Mouse (Mus musculus) v-Abl transformed pro-B cells (cell line): ENCODE data around the gene Zfp36l2.

Experiments used
- in situ Hi-C, 2 experiments: fragments of 400-800 bp; cut with MboI; formaldehyde crosslinking; loops; one replicate each; pipeline ENCODE4 v1.15.1; 2025; ENCODE audit not compliant: unreplicated experiment in 2 of 2

Gene Zfp36l2

DNA sequence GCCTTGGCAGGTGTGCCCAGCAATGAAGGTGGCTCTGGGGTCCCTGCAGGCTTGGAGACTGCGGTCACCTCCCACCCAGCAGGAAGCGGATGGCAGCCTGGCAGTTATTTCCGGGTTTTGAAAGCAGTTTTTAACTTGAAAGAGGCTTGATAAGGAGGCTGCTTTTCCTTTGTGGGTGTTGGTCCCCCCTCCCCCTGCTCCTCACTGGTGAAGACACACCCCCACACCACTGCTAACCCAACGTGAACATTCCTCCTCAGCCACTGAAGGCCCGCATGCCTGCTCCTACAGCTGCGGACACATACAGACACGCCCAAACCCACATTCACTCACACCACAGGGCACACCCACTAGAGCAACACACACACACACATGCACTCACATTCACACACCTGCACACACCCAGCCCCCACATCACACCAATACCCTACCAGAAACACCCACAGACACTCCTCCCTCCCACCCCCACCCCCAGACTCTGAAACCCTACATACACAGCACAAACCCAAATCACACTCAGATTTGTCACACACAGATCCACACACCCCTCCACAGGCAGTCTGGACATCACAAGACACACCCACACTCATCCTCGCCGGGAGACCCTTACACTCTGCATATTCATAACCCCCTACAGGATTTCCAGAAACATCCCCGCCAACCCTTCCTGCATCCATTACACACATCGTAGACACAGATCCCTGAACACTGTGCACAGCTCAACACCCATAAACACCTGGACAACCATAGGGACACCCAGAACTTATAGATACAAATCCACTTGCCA is 6.8 kb downstream of the Zfp36l2 start:
- in situ Hi-C loops = loop anchor here (5.0 kb wide), 2 partner anchors 34 to 59 kb away; no protein-coding TSS in a partner anchor

DNA sequence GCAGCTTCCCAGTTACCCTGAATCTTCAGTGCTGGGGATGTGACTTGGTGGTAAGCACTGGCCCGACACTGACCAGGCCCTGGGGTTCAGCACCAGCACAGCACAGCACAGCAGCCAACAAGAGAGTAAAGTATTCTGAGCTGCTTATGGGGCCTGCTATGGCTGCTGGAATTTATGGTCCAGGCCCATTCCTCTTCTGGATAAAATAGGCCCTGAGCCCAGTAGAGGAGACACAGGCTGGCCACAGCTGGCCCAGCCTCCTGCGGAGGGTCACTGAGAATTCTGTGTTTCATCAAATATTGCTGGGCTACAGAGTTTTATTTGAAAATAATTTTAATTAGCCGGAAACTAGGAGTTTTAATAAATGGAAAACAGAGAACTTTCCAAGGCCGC is 7.8 kb downstream of the Zfp36l2 start:
- in situ Hi-C loops = loop anchor here (5.0 kb wide), 2 partner anchors 33 to 58 kb away; no protein-coding TSS in a partner anchor

DNA sequence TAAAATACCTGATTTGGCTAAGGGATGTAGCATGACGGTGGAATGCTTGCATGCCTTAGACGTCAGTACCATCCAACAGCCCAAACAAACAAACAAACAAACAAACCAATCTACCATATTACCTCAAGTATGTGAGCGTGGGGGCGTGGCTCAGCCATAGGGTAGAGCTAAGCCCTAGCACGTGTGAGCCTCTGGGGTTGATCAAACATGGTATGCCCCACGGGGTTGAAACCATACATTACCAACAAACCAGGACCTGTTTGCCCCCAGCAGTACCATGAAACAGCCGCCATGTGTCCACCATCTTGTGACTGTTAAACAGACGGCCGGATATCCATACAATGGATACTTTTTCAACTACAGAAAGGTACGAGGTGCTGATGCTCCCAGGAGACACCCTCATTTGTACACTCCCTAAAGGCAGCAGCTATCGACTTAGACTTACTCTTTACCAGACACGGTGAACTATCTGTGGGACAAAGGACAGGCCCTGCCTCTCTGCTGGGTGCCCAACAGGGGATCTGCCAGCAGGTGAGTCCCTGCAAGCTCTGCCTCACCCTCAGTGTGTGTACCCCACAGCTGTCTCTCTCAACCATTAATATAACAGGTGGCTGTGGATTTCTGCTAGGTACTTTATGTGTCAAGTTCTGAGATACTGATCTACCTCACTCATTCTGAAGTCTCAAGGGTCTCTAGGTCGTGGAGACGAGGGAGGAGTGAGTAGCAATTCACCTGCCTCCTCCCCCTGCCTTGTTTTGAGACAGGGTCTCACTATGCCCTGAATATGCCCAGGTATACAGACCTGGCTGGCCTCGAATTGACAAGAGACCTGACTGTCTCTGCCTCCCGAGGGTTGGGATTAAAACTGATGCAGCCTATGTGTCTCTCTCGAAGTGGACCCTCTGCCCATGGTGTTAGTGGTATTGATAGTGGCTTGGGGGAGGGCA is 8.4 kb downstream of the Zfp36l2 start:
- in situ Hi-C loops = no loop called here

DNA sequence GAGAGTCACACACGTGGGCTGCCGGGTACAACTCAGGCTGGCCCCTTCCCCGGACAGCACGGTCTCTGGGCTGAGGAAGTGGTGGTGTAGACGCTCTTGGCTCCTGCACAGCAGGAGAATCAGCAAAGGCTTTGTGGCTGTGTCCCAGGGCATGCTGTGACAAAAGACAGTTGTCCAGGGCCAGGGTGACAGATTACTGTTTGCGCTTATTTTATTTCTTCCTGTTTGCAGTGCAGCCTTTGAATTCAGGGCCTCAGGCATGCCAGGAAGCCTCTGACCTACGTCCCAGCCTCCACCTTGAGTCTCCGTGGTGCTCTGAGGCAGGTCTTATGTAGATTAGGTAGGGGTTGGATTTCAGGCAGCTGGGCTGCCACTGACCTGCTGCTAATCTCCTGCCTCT is 10.3 kb downstream of the Zfp36l2 start:
- in situ Hi-C loops = no loop called here

DNA sequence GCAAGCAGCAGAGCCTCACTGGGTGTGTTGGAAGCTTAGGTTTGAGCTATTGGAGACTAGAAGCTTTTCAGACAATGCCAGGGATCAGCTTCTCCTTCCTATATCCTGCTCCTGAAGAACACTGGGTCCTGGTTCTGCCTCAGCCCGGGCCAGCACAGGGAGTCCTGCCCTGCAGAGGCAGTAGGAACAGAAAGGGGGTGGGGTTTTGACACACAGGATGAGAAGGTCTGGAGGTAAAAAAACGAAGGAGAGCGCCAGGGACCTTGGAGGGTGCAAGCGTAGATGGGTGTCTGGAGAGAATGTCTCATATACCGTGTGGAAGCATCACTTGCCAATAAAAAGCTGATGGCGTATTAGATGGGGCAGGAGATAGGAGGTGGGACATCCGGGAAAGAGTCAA is 11.3 kb downstream of the Zfp36l2 start:
- in situ Hi-C loops = no loop called here

DNA sequence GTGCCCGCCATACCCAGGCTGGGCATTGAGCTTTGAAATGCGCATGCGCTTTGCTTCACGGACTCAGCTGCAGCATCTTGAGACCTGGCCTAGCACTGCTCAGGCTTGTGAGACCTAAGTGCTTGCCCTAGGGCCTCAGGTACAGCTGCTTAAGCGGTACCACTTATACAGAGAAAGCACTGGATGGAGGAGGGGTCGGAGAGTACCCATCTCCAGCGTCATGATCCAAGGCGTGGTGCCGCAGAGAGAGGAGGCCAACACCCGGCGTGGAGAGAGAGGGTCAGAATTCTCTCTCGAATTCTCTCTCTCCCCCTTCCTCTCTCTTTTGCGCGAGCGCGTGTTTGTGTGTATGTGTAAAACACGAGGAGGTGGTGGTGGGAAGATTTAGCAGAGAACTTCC is 12.6 kb downstream of the Zfp36l2 start:
- in situ Hi-C loops = no loop called here

DNA sequence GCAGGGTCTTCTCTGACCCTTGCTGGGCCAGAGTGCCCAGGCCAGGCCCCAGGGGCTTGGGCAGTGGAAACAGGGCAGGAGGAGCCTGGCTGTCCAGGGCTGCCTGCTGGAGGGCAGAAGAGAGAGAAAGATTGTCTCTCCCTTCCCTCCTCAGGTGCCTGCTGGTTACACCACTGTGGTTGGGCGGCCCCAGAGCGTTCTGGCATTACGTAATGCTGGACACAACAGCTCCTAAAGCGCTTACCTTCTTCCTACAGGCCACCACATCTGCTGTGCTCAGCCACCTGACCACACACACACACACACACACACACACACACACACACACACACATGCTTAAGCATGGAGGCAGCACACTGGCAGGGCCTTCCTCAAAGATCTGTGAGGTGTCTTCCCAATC is 20.4 kb downstream of the Zfp36l2 start:
- in situ Hi-C loops = no loop called here

DNA sequence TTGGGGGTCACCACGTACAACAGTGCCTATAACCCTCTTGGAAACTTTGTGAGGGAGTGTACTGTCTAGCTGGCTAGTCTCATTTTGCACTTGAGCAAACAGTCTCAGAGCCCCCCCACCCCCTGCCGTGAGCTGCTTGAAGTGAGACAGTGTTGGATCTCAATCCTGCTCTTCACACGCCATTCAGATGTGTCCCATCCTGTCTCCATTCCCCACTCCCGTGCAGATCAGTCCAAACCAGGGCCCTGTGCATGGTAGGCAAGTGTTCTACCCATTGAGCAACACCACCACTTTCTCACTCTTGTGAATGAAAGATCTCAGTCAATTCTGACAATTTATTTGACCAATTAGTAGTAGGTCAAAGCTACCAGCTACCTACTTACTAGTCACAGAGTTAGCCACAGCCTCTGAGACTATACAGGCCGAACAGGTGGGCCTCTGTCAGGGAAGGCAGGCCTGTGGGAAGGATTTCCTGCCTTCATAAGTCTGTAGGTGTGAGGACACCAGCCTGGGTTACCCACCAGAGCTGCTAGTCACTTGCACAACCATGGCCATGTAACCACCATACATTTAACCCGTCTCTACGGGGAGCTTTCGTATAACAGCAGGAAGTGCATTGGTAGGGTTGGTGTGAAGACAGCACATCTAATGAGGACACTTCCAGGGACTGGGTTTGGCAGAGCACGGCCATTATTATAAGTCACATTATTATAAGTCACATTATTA is 21.4 kb downstream of the Zfp36l2 start:
- in situ Hi-C loops = no loop called here

DNA sequence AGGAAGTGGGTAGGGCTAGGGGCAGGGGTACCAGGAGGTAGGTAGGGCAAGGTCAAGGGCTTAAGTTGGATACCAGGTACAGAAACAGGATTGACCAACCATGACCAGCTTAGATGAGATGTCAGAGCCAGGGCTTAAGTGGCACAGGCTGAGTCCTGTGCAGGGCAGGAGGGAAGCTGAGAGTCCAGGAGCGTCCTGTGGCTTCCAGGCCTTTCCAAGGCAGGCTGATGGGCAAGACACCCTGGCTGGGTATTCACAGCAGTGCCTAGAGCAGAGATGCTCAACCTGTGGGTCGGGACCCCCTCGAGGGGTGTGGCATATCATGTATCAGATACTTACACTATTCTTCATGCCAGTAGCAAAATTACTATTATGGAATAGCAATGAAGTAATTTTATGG is 22.0 kb downstream of the Zfp36l2 start:
- in situ Hi-C loops = no loop called here

DNA sequence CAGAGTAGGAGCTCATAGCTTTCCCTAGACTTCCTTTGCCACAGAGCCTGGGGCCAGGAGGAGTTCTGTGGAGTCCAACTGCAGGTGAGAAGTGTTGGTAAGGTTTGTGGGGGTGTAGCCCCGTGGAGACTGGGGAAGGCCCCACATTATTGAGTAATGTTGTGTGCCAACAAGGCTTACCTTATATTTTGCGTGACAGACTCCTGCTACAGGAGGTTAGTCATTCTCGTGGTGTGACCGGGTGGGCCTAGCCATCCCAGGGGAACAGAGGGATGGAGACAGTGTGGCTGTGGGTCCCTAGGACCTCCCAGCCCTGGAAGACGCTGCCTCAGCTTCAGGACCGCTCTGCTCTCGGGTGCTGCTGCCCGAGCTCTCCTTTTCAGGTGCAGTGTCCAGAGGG is 23.6 kb downstream of the Zfp36l2 start:
- in situ Hi-C loops = no loop called here

DNA sequence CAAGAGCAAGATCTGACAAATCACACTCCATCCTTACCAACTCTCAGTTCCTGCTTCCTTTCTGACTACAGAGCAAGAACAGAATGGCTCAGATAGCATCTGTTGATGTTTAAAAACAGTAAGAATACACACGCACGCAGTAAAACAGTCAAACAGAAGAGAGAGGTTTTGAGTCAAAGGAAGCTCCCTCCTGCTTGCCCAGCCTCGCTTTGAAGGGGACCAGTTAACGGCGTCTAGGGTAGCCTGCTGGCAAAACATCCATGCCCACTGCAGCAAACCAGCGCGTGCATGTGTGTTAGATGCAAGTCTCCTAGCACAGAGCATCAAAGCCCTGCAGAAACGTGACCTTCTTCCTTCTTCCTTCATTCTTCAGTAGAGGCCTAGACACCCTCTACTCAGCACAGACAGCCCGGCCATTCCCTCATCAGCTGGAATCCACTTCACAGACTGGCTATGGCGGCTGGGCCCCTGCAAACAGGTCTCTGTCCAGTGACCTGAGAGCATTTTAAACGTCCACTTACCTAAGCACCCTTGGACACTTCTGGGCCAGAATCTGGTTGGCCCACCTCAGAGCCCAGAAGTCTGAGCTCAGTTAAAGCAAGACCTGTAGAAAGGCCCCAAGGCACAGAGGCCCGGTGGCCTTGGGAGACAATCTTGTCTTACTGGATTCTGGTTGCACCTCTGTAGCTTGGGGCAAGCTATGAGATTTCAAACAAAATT is 24.5 kb downstream of the Zfp36l2 start:
- in situ Hi-C loops = no loop called here

DNA sequence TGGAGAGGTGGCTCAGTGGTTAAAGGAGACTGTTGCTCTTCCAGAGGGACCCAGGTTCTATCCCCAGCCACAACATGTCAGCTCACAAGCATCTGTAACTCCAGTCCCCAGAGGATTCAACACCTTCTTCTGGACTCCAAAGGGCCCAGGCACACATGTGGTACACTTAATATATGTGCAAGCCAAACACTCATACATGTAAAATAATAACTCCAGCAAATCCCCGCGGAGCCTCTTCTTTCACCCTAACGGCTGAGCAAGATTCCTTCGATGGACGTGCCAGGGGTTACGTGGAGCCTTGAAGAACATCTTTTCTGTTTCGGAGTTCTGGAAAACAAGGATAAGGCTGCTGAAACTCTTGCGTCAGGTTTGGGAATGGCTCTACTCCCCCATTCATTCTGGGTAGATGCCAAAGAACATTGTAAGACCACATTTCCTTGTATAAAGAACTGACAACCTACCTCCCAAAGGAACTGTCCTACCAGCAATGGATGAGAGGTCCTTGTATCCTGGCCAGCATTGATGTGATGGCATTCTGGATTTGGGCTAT is 25.5 kb downstream of the Zfp36l2 start:
- in situ Hi-C loops = no loop called here

DNA sequence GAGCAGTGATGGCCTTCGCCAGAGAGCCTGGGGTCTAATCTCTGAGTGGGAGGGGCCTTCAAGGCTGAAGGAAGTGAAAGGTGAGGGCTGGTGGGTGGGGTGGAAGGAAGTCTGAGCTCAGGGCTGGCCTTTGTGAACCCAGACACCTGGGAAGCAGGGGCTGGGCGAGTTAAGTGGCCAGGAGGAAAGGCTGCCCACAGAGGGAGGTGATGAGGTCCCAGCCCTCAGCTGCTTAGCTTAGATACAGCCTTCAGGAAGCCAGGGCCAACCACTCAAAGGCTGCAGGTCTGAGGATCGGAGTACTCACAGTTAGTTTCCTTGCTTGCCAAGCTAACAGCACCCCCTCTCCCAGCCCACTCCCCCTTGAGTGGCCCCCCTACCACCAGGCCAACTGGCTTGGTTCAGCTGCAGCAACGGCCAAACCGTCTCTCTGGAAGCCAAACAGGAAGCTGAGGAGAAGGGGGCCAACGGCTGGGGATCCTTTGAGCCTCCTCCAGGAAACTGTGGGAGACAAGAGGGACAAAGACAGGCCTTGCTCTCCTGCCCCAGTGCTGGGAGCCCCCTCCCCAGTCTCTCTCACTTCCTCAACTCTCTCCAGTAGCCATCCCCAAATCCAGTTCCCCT is 26.4 kb downstream of the Zfp36l2 start:
- in situ Hi-C loops = no loop called here

DNA sequence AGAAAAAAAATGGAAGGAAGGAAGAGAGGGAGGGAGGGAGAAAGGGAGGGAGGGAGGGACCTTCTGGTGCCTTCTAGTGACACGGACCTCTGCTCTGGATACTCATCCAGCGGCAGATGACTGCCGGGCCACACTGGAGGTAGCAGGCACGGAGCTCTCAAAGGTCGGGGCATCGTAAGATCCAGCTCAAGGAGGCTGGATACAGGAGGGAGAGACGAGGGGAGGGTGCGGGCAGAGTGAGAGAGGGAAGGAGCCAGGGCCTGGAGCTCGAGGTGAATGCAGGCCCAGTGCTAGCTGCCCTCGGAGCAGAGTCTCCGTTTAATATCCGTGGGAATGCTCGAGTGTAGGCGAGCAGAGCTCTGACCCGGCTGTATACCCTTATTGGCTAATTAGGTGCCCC is 28.9 kb downstream of the Zfp36l2 start:
- in situ Hi-C loops = no loop called here

DNA sequence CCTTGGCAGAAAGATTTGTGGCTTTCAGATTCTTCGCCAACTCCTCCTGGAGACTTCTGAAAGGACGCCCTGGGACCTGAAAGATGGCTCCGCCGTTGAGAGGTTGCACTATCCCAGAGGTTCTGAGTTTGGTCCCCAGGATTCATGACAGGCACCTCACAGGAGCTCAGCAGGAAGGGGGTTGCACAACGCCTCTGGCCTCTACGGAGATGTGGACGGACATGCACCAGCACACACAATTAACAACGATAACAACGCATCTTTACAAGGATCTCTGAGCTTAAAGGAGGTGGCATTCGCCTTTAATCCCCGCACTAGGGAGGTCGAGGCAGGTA is 29.3 kb downstream of the Zfp36l2 start:
- in situ Hi-C loops = no loop called here

DNA sequence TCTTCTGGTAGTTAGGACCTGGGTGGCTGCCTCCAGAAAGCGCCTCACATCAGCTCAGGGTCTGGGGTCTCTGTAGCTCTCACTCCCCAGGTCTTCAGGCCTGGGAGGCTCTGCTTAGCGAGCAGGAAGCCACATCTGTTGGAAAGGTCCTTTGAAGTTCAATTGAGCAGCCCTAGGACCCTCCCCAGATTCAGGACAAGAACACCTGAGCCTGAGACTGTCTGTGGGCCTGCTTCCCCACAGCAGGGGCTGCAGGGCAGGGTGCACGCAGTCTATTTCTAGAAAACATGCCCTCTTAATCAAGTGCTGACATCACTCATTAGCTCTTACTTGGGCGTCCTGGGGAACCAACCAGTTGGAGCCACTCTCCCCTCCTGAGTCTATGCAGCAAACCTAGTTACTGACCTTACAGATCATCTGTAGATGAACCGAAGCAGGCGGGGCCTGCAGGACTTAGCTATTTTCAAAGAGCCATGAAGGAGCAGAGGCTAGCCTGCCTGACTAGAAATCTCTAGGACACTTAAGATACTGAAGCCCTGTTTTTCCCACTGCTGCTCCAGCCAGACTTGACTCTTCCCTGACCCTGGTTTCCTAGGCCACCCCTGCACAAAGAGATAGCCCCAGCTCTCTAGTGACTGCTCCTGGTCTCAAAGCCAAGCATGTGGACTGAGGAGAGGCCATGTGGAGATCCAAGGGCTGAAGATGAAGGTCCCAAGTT is 29.8 kb downstream of the Zfp36l2 start:
- in situ Hi-C loops = no loop called here

DNA sequence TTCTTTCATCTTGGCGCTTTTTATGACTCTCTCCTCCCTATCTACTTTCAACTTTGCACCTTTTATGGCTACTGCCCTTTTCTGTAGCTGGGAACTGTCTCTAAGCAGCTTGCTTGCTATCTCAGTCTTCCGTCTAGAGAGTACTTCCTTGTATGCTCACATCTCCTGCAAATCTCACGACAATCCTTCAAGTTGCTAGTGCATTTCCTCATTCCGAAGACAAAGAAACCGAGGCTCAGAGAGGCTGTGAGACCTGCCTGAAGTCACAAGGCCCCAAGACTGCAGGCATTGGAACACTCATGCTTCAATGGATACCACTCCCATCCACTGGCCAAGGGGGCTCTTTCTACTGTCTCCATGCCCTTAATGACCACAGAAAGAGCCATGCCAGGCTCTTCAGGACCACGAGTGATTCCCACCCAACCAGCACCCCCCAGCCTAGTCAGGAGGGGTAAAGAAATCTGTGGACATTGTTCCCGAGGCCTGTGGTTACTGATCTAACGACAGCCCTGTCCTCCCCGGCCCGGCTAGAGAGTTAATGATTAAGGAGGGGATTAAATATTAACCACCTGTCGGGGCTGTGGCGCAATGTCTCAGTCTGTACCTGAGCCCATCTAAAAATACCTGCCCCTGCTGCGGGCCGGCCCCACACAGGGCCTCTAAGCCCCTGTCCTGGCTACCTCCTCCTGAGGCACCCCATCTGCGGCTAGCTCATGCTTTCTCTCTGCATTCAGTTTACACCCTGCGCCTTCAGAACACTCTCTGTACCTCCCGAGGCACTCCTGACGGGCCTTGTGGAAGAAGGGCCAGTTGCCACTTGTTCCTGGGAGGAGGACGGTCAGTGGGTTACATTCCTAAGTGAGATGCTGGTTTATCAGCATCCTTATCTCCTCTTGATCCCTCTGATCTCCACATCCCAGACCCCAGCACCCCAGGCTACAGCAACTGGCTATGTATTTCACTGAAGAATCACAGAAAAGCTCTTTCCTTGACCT is 30.7 kb downstream of the Zfp36l2 start:
- in situ Hi-C loops = no loop called here

DNA sequence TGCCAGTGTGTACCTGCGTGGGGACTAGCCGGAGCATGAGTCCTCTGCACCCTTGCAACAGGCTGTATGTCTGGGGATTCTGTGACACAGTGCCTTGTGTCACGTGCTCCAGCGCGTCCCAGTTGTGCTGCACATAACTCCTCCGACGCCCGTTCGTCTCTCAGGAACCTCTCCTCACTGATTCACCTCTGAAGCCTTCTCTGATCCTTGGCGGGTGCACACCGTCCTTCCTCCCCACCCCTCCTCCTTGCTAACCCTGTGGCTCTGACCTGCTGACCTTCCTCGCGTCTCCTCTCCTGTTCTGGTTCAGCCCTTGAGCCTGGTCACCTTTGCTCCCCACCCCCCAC is 31.5 kb downstream of the Zfp36l2 start:
- in situ Hi-C loops = no loop called here
